Mouse (Mus musculus): ENCODE results near the gene Abhd6. TPM values are rescaled to one million over a fixed set of nuclear protein-coding genes. Genes with fewer than 3 reads are reported as not detected.

Gene Abhd6
- polyA plus RNA-seq, 1 experiment from 2014 or later: 33.5 TPM

GRCm38 (mm10) chr14:8052661-8053060 lies 50.0 kb downstream of the Abhd6 start:
- Histone ChIP-seq H3K9ac (ENCODE audit: low read length) (no peak overlapping the region), H3K27ac (ENCODE audit: low read depth, low read length) (no peak overlapping the region), H3K36me3 (ENCODE audit: control insufficient read depth, insufficient read depth, low read length) (peaks cover 32% of the 10 kb centered on the region), H3K9me3 (replicated peaks; ENCODE audit: control insufficient read depth, low read length) (no peaks in the 10 kb centered on the region), H3K4me3 (ENCODE audit: low read depth, low read length) (no peak overlapping the region), H3K4me1 (ENCODE audit: control insufficient read depth, insufficient read depth, low read length) (no peaks in the 10 kb centered on the region), H3K4me2 (ENCODE audit: low read length) (no peak overlapping the region), H3K27me3 (replicated peaks; ENCODE audit: control insufficient read depth, insufficient read depth, low read length) (no peaks in the 10 kb centered on the region)
- ATAC-seq (no peak), DNase-seq (ENCODE audit: low spot score) (no peak)
- WGBS: 98% methylated on average over 7 of the region's 7 CpGs

- H3K9me3 ChIP-seq (replicated peaks; ENCODE audit: control insufficient read depth, low read length): no peaks in the 10 kb centered on the region
- H3K27me3 ChIP-seq (replicated peaks; ENCODE audit: control insufficient read depth, insufficient read depth, low read length): no peaks in the 10 kb centered on the region
- H3K4me1 ChIP-seq (ENCODE audit: control insufficient read depth, insufficient read depth, low read length): no peaks in the 10 kb centered on the region
- no peak overlapping the region for H3K4me3 ChIP-seq (ENCODE audit: low read depth, low read length)
- no peak overlapping the region for H3K27ac ChIP-seq (ENCODE audit: low read depth, low read length)
- no peak overlapping the region for H3K4me2 ChIP-seq (ENCODE audit: low read length)
- DNase-seq (ENCODE audit: low spot score): no peak
- no peak for ATAC-seq
- WGBS: 25% methylated on average over 17 of the region's 17 CpGs
- peaks cover 19% of the 10 kb centered on the region for H3K36me3 ChIP-seq (ENCODE audit: control insufficient read depth, insufficient read depth, low read length)
- H3K9ac ChIP-seq (ENCODE audit: low read length): no peak overlapping the region
Measured at GRCm38 (mm10) chr14:8054310-8055102, 51.8 kb downstream of the Abhd6 start.

GRCm38 (mm10) chr14:8056076-8056475 lies 53.4 kb downstream of the Abhd6 start:
- no peaks in the 10 kb centered on the region for H3K4me1 ChIP-seq (ENCODE audit: control insufficient read depth, insufficient read depth, low read length)
- H3K9me3 ChIP-seq (replicated peaks; ENCODE audit: control insufficient read depth, low read length): no peaks in the 10 kb centered on the region
- no peak for DNase-seq (ENCODE audit: low spot score)
- H3K9ac ChIP-seq (ENCODE audit: low read length): no peak overlapping the region
- no peak overlapping the region for H3K27ac ChIP-seq (ENCODE audit: low read depth, low read length)
- no peak for ATAC-seq
- no peak overlapping the region for H3K4me2 ChIP-seq (ENCODE audit: low read length)
- peaks cover 9% of the 10 kb centered on the region; the same call in 1 of the 2 replicates for H3K36me3 ChIP-seq (ENCODE audit: control insufficient read depth, insufficient read depth, low read length)
- 91% methylated on average over 5 of the region's 5 CpGs for WGBS
- H3K4me3 ChIP-seq (ENCODE audit: low read depth, low read length): no peak overlapping the region
- no peaks in the 10 kb centered on the region for H3K27me3 ChIP-seq (replicated peaks; ENCODE audit: control insufficient read depth, insufficient read depth, low read length)

GRCm38 (mm10) chr14:8059938-8060337 lies 57.2 kb downstream of the Abhd6 start:
- WGBS: 99% methylated on average over 7 of the region's 7 CpGs

GRCm38 (mm10) chr14:8062076-8062475 lies 59.4 kb downstream of the Abhd6 start:
- H3K4me1 ChIP-seq (ENCODE audit: control insufficient read depth, insufficient read depth, low read length): no peaks in the 10 kb centered on the region
- H3K4me2 ChIP-seq (ENCODE audit: low read length): no peak overlapping the region
- DNase-seq (ENCODE audit: low spot score) (no peak), ATAC-seq (peak; percentile 42; the same call in 1 of the 2 replicates)
- no peak overlapping the region for H3K27ac ChIP-seq (ENCODE audit: low read depth, low read length)
- no peaks in the 10 kb centered on the region for H3K9me3 ChIP-seq (replicated peaks; ENCODE audit: control insufficient read depth, low read length)
- H3K4me3 ChIP-seq (ENCODE audit: low read depth, low read length): no peak overlapping the region
- WGBS: 41% methylated on average over 3 of the region's 3 CpGs
- no peak overlapping the region for H3K9ac ChIP-seq (ENCODE audit: low read length)
- no peaks in the 10 kb centered on the region for H3K27me3 ChIP-seq (replicated peaks; ENCODE audit: control insufficient read depth, insufficient read depth, low read length)
- no peaks in the 10 kb centered on the region for H3K36me3 ChIP-seq (ENCODE audit: control insufficient read depth, insufficient read depth, low read length)

More at GRCm38 (mm10) chr14:8059938-8060337, 57.2 kb downstream of the Abhd6 start:
- Histone ChIP-seq H3K27me3 (replicated peaks; ENCODE audit: control insufficient read depth, insufficient read depth, low read length) (no peaks in the 10 kb centered on the region), H3K4me1 (ENCODE audit: control insufficient read depth, insufficient read depth, low read length) (no peaks in the 10 kb centered on the region), H3K27ac (ENCODE audit: low read depth, low read length) (no peak overlapping the region), H3K4me3 (ENCODE audit: low read depth, low read length) (no peak overlapping the region), H3K4me2 (ENCODE audit: low read length) (no peak overlapping the region), H3K9me3 (replicated peaks; ENCODE audit: control insufficient read depth, low read length) (no peaks in the 10 kb centered on the region), H3K36me3 (ENCODE audit: control insufficient read depth, insufficient read depth, low read length) (peaks cover 9% of the 10 kb centered on the region; the same call in 1 of the 2 replicates), H3K9ac (ENCODE audit: low read length) (no peak overlapping the region)
- DNase-seq (ENCODE audit: low spot score): no peak
- ATAC-seq: no peak

- Histone ChIP-seq H3K27me3 (replicated peaks; ENCODE audit: control insufficient read depth, insufficient read depth, low read length) (no peaks in the 10 kb centered on the region), H3K4me3 (ENCODE audit: low read depth, low read length) (no peak overlapping the region), H3K4me2 (ENCODE audit: low read length) (no peak overlapping the region), H3K9me3 (replicated peaks; ENCODE audit: control insufficient read depth, low read length) (no peaks in the 10 kb centered on the region), H3K4me1 (ENCODE audit: control insufficient read depth, insufficient read depth, low read length) (no peaks in the 10 kb centered on the region), H3K27ac (ENCODE audit: low read depth, low read length) (no peak overlapping the region), H3K36me3 (ENCODE audit: control insufficient read depth, insufficient read depth, low read length) (no peaks in the 10 kb centered on the region), H3K9ac (ENCODE audit: low read length) (no peak overlapping the region)
- WGBS: 22% methylated on average over 3 of the region's 3 CpGs
- ATAC-seq (peak; percentile 48), DNase-seq (ENCODE audit: low spot score) (peak; percentile 40)
Measured at GRCm38 (mm10) chr14:8062537-8063301, 60.0 kb downstream of the Abhd6 start.

GRCm38 (mm10) chr14:8063835-8064785 lies 61.4 kb downstream of the Abhd6 start:
- Histone ChIP-seq H3K27ac (ENCODE audit: low read depth, low read length) (no peak overlapping the region), H3K4me3 (ENCODE audit: low read depth, low read length) (no peak overlapping the region), H3K9me3 (replicated peaks; ENCODE audit: control insufficient read depth, low read length) (no peaks in the 10 kb centered on the region), H3K4me1 (ENCODE audit: control insufficient read depth, insufficient read depth, low read length) (no peaks in the 10 kb centered on the region), H3K36me3 (ENCODE audit: control insufficient read depth, insufficient read depth, low read length) (no peaks in the 10 kb centered on the region), H3K9ac (ENCODE audit: low read length) (no peak overlapping the region), H3K27me3 (replicated peaks; ENCODE audit: control insufficient read depth, insufficient read depth, low read length) (no peaks in the 10 kb centered on the region), H3K4me2 (ENCODE audit: low read length) (no peak overlapping the region)
- 92% methylated on average over 8 of the region's 8 CpGs for WGBS
- DNase-seq (ENCODE audit: low spot score): no peak
- no peak for ATAC-seq

GRCm38 (mm10) chr14:8080165-8080679 lies 77.5 kb downstream of the Abhd6 start, which contains the start of gene Rpp14:
Gene Rpp14 (plus strand): TSS chr14:8080367.
- H3K27ac ChIP-seq (ENCODE audit: low read depth, low read length): peak within 1 kb of the TSS; percentile 88
- H3K36me3 ChIP-seq (ENCODE audit: control insufficient read depth, insufficient read depth, low read length): peaks cover 16% of the 10 kb centered on the region
- no peaks in the 10 kb centered on the region for H3K9me3 ChIP-seq (replicated peaks; ENCODE audit: control insufficient read depth, low read length)
- peak within 1 kb of the TSS; percentile 83 for H3K9ac ChIP-seq (ENCODE audit: low read length)
- ATAC-seq (peak; percentile 97), DNase-seq (ENCODE audit: low spot score) (peak; percentile 98)
- H3K4me3 ChIP-seq (ENCODE audit: low read depth, low read length): peak within 1 kb of the TSS; percentile 71
- no peaks in the 10 kb centered on the region for H3K27me3 ChIP-seq (replicated peaks; ENCODE audit: control insufficient read depth, insufficient read depth, low read length)
- H3K4me2 ChIP-seq (ENCODE audit: low read length): peak within 1 kb of the TSS; percentile 86
- WGBS: under 1% methylated on average over 47 of the region's 47 CpGs
- H3K4me1 ChIP-seq (ENCODE audit: control insufficient read depth, insufficient read depth, low read length): peaks cover 10% of the 10 kb centered on the region
